Mouse (Mus musculus) frontal cortex, postnatal 25 days (tissue): ENCODE measurements around the gene Olfr8.
"Not testable (repeated sequence)": the region's sequence is repeated elsewhere in the genome, so short reads cannot be mapped to it uniquely, and the experiment has no call there.

Source experiments
- DNase-seq, 2 experiments: peaks; one replicate each; pipeline ENCODE4 v3.0.0; 2022; ENCODE audit warnings: low spot score in 2 of 2

Olfr8 gene

DNA sequence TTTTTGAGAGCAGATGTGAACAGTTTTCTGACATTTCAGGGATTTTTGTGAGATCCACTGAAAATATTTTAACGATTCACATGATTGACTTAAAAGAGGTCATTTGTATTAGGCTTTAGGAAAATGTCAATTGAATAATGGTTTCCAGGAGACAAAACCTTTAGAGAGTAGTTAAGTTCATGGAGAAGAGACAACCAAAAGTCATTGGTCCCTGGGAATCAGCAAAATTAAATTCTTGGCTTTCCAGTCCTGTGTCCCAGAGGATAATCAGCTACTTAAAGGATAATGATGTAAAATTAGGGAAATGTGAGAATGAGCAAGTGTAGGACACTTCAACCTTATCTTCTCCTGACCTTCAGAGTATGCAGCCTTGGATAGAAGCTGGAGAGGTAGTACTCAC, at the start of gene Olfr8:
Gene Olfr8, plus strand, starts transcription at position 301 of the 400 bp plus-strand sequence.
- DNase-seq: not testable (repeated sequence)

- DNase-seq: not testable (repeated sequence)
These were observed 37.6 kb upstream of the Olfr8 start, which contains the start of gene Olfr1354 for GRCm38 (mm10) chr10:78912871-78913270. Olfr1354 (plus strand) TSS chr10:78913171.

DNA sequence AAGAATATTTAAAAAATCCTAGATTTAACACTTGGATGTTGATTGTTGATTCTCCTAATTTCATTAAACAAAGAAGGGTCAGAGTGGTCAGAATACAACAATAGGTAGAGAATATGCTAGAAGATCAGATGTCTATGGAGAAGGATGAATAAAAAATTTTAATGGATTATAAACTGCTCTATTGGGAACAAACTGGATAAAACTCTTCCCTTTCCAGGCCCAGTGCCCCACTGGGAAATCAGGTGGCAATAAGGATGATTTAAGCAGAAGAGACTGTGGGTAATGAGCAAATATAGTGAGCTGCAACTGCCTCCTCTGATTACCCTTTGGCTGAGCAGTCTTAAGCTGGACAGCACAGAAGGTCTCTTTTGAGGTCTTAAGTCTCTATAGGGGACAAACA, 12.6 kb downstream of the Olfr8 start, which contains the start of gene Olfr1353:
Gene Olfr1353, plus strand, starts transcription at position 301 of the 400 bp plus-strand sequence.
- not testable (repeated sequence) for DNase-seq

DNA sequence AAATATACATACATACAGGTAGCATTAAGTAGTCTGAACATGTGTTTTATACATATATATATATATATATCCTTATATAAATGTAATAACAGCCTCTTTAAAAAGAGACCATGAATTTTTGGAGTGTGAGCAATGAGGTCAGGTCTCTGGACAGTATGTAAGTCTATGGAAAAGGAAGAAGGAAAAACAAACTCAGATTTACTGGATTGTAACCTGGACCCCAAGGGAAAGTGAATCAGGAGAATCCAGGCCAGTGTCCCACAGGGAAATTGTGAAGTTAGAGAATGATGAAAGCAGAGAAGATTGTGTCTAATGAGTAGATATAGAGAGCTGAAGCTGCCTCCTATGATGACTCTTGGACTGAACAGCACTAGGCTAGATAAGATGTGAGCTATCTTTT, 30.3 kb downstream of the Olfr8 start, which contains the start of gene Olfr1352:
Gene Olfr1352, plus strand, starts transcription at position 301 of the 400 bp plus-strand sequence.
- no peak for DNase-seq
